Mouse (Mus musculus): Measurements from ENCODE around the gene Xrcc1.
"Not testable (repeated sequence)": the region's sequence is repeated elsewhere in the genome, so short reads cannot be mapped to it uniquely, and the experiment has no call there.

Xrcc1 gene

DNA sequence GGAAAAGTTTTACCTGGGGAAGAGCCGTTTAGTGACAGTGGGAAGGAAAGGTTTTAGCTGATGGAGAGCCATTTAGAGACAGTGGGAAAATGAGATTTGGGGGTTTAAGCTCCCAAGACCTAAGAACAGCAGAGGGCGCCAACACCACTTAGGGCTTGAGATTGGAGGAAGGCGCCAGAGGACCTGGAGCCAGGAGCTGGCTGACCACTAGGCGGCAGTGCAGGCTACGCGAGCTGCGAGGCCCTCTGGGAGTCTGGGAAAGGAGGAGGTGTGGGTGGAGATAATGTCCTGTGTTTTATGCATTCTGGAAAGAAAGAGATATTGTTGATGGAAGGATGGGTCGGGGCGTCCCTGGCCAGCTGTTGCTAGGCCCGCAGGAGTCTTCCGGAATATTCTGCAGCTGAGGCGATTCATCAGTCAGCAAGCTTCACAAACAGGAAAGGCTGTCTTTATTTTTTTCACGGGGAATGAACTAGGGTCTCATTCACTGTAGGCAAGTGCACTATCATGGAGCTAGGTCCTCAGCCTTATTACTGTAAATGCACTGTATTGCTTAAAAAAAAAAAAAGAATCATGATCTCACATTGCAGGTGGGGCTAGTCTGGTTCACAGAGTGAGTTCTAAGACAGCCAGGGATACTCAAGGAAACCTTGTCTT is 55.0 kb downstream of the Xrcc1 start:
- peak; percentile 90 for DNase-seq (ENCODE audit: low read depth, low spot score)

DNA sequence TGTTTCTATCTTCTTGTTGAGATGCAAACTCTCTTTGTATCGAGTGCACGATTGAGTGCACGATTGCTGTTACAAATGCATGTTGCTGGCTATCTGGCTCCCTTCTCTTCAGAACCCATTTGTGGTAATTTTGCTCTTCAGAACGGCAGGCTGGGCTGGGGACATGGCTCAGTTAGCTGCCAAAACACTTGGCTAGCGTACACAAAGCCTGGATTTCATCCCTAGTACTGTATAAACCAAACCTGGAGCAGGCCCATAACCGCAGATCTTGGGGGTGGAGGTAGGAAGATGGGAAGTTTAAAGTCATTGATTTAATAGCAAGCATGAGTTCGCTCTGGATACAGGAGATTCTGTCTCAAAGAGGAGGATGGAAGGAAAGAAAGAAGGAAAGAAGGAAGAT is 59.5 kb downstream of the Xrcc1 start:
- DNase-seq (ENCODE audit: low read depth, low spot score): no peak

DNA sequence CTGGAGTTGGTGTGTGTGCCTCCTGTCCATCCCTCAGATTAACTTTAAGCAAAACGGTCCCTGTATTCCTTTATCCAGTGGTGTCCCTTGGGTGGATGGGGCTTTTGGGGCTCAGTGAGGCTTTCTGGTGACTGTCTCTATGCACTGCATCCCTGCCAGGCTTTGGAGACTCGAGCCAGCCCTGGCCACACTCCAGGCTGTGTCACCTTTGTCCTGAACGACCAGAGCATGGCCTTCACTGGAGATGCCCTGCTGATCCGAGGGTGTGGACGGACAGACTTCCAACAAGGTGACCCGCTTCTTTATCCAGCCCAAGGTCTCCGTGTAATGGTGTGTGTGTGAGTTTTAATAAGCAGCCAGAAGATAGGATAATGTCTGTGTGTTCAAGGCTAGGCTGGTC is 60.0 kb downstream of the Xrcc1 start:
- DNase-seq (ENCODE audit: low read depth, low spot score): no peak

DNA sequence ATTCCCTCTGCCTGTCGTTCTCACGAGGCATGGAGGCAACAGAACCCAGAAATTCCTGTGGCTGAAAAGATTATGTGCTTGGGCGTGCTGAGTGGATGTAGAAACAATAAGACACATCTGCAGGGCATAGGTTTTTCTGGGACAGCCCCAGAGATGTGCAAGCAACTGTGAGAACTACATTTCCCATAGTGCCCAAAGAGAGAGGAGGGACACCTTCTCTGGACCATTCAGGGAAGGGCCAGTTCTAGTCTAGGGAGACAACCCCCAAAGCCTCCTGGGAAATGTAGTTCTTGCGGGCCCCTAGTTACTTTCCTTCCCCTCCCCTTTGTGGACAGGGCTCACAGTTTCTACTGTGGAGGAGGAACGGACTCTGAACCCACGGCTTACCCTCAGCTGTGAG is 61.9 kb downstream of the Xrcc1 start:
- DNase-seq (ENCODE audit: low read depth, low spot score): no peak

DNA sequence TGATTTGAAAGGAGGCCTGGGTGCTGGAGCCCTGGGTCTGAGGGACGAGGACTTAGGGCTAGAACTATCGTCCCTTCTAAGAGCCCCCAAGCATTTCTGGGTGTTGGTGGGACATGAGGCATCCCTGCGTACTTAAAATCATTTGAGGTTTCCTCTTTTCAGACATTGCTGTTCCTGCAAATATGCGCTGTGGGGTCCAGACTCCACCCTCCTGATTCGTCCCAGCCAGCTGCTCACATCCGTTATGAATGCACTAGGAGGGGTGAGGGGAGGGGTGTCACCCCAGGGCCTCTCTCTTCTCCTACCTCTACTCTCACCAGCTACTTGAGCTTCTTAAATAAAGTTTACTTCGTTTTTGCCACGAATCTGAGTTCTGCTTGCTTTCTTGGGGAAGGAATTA is 62.5 kb downstream of the Xrcc1 start:
- no peak for DNase-seq (ENCODE audit: low read depth, low spot score)

DNA sequence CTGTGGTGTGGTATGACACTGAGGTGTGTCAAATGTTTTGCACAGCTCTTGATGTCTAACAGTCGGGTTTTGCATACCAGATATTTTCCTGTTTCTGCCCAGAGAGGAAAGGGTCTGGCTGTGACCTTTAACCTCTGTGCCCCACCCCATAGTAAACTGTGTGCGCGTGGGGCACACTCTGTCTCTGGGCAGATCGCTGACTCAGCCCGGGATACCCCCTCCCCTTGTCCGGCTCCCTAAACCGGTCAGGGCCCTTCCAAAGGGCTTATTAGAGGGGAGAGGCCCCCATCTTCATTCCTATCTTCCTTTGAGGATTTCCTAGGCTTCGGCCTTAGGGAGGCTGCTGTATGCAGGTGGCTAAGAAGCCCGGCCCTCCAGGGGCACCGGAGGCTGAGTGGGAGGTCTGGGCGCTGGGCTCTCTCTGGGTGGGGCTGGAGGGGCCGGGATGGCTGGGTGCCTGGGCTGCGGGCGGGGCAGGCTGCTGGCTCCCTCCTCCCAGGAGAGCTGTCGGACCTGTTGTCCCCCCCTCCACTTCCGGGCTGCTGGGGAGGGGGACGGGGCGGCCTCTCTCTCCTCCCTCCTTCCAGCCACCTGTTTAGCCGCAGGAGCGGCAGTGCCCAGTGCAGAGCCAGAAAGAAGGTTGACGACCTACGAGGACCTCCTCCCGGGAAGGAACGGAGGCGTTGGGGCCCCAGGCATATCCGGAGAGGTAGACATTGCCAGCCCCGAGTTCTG is 64.2 kb downstream of the Xrcc1 start, which contains the start of gene Phldb3:
Gene Phldb3 (plus strand): TSS at position 620 of the 735 bp plus-strand sequence.
- no peak for DNase-seq (ENCODE audit: low read depth, low spot score)

DNA sequence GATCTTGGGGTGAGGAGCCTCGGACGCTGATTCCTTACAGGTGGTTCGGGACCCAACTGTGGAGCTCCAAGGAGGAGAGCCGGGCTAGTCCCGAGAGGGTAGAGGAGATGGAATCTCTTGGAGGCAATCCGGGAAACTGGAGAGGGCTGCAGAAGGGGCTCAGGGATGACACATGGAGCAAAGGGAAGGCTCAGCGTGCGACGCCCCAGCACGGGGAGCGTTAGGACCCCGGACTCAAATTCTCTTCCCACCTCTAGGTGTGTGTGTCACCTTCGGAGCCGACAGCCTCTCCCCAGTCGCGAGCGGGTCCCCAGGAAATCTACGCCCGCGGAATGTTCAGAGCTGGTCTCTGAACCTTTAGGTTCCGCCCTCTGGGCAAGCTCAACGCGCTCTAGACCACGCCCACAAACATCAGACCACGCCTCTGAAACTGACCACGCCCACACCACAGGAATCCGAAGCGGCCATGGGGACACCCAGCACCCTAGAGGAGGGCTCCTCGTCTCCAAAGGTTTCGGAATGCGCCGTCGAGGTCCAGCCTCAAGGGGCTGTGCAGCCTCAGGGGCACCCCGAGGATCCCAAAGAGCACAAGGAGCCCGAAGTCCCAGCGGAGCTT is 64.9 kb downstream of the Xrcc1 start:
- DNase-seq (ENCODE audit: low read depth, low spot score): no peak

DNA sequence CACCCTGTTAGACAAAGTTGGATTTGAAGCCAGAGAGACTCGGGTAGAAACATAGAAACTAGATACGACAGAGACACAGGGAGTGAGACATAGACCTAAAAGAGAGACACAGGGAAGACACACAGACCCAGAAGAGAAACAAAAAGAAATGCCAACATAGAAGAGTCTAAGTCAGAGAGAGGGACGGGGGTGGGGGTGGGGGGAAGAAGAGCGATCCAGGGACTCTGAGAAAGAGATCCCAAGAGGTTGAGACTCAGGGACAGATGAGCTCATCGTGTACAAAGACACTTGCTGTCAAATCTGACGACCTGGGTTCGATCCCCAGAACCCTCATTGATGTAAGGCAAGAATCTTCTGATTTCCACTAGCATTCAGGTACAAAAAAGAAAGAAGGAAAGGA is 65.6 kb downstream of the Xrcc1 start:
- DNase-seq (ENCODE audit: low read depth, low spot score): no peak

DNA sequence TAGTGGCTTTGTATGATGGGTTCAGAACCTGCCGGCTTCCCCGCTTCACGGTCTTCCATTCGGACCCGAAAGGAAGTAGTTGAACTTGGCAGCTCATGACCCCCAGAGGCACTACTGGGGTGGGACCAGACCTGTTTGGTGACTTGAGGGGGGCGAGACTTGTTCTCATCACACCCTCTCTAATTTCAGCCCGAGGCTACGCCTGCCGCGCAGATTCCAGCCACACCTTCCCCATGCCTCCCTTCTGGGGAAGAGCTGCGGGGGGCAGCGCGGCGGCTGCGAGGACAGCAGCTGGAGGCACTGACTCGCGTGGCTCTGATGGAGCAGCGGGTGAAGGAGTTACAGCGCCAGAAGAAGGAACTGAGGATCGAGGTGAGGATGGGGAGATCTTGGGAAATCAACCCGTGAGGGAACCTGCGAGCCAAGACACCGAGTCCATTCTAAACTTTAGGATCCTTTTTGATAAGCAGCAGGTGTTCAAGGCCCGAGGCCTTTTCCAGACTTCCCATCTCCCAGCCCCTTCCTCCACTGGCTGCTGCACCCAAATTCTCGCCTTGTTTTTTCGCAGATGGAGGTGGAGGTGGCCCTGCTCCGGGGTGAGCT is 66.3 kb downstream of the Xrcc1 start:
- no peak for DNase-seq (ENCODE audit: low read depth, low spot score)

DNA sequence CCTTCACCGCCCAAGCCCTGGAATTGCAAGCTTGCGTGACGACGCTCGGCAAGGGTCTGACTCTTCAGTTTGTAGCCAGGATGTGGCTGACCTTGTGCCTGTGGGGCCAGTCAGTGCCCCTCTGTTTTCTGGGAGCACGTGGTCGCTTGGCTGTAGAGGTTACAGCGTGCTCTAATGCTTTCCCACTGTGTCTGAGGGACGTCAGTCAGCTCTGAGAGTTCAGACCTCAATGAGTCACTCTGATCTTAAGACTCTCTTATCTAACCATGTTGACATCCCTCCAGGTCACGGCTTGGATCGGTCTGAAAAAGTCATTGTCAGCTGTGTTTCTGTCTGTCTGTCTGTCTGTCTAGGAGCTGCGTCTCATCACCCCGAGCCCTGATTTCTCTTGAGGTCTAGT is 68.7 kb downstream of the Xrcc1 start:
- DNase-seq (ENCODE audit: low read depth, low spot score): no peak

DNA sequence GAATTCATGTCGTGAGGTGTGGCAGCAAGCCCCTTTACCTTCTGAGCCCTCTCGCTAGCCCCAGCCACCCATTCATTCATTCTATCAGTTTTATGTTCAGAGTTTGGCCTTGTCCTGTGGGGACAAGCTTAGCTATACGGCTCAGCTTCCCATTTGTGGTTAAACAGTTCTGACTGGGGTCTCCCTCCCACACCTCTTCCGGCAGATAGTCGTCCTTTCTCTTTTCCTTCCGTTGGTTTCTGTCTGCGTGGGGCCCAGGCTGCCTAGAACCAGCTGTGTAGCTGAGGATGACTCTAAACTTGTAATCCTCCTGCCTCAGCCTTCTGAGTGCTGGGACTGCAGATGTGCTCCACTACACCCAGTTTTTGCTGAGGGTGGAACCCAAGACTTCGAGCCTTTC is 71.7 kb downstream of the Xrcc1 start:
- no peak for DNase-seq (ENCODE audit: low read depth, low spot score)

DNA sequence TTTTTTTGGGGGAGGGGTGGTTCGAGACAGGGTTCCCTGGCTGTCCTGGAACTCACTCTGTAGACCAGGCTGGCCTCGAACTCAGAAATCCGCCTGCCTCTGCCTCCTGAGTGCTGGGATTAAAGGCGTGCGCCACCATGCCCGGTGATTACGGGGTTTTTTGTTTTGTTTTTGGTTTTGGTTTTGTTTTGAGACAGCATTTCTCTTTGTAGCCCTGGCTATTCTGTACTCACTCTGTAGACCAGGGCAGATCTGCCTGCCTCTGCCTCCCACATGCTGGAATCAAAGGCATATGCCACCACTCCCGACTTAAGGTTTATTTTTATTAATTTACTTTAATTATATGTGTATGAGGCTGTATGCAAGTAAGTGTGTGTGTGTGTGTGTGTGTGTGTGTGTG is 72.3 kb downstream of the Xrcc1 start:
- not testable (repeated sequence) for DNase-seq (ENCODE audit: low read depth, low spot score)

DNA sequence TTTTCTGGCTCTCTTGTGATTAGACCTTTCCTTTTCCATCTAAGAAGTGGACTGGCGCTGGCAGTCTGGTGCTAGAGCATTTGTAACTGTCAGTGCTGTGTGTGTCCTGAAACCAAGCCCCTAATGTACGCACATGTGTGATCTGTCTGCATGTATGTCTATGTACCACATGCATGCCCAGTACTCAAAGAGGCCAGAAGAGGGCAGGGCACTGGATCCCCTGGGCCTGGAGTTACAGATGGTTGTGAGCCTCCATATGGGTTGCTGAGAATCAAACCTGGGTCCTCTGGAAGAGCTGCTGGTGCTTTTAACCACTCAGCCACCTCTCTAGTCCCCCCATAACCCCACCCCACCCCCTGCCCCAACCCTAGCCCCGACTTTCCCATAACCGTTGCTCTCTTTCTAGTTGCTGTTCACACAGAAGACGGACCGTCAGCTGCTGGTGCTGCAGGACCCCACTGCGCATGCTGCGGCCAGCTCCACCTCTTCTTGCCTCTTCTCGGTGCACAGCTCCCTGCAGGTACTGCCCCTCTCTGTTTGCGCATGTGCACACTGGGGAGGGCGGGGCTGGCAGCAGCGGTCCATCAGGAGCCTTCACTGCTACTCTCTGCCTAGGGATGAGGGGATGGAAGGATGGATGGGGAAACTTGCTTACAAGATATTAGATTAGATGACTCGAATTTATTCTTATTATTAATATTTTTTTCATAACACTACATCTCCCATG is 73.7 kb downstream of the Xrcc1 start:
- no peak for DNase-seq (ENCODE audit: low read depth, low spot score)

DNA sequence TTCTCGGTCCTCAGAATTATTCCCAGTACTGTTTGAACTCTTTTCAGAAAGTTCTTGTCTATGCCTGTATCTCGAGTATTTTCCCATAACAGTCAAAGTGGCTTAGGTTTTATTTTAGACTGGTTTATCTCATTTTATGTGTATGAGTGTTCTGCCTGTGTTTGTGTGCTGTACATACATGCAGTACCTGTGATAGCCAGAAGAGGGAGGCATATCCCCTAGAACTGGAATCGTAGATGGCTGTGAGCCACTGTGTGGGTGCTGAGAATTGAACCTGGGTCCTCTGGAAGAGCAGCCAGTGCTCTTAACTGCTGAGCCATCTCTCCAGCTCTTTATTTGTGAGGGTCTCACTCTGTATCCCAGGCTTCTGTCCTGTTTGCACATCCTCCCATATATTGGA is 75.1 kb downstream of the Xrcc1 start:
- DNase-seq (ENCODE audit: low read depth, low spot score): no peak

DNA sequence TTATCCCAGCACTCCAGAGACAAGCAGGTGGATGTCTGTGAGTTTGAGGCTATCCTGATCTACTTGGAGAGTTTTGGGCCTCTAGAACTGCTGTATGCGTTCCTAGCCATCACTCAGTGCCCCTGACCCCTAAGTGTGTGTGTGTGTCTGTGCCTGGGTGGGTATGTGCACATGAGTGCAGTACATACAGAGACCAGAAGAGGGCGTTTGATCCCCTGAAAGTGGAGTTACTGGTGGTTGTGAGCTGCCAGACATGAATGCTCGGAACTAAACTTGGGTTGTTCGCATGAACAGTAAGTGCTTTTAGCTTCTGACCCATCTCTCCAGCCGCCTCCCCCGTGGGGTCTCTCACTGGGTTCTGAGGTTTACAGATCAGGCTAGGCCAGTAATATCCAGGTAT is 76.9 kb downstream of the Xrcc1 start:
- DNase-seq (ENCODE audit: low read depth, low spot score): no peak
